Mouse (Mus musculus) bone marrow macrophage, adult 2 months (primary cell): ENCODE results near the gene Nktr. TPM values are rescaled to one million over a fixed set of nuclear protein-coding genes. Genes with fewer than 3 reads are reported as not detected.
A peak's percentile ranks its signal among the peaks of the same experiment; 100 is the strongest.

Experiments
- H3K27ac ChIP-seq: 2 replicates; pipeline ENCODE4 v1.5.1; 2012; ENCODE audit warnings: low read depth, low read length; ENCODE audit not compliant: insufficient read depth
- H3K4me1 ChIP-seq: 2 replicates; pipeline ENCODE4 v1.6.1; 2012; ENCODE audit warnings: low read length; ENCODE audit not compliant: control insufficient read depth, insufficient read depth
- H3K4me3 ChIP-seq: 2 replicates; pipeline ENCODE4 v1.5.1; 2012; ENCODE audit warnings: mild to moderate bottlenecking, low read length, moderate library complexity; ENCODE audit not compliant: insufficient read depth
- CTCF ChIP-seq: IDR thresholded peaks from 2 replicates; pipeline ENCODE4 v1.5.1; 2012; ENCODE audit warnings: low read depth, mild to moderate bottlenecking, low read length, moderate library complexity
- POLR2A ChIP-seq: IDR thresholded peaks from 2 replicates; pipeline ENCODE4 v1.6.1; 2012; ENCODE audit warnings: mild to moderate bottlenecking, low read depth, low read length, borderline replicate concordance
- polyA plus RNA-seq: library from polyadenylated mRNA; stranded (reverse); fragments of >200 nt; gene quantifications from 2 replicates; pipeline ENCODE4 v1.2.4, GENCODE M21; 2012; ENCODE audit not compliant: missing spikeins, insufficient read depth, insufficient read length

Nktr gene
- polyA plus RNA-seq, 1 experiment = 109 TPM

- TF ChIP-seq CTCF = no peak
- TF ChIP-seq POLR2A = no peak
- H3K27ac ChIP-seq = peak overlapping the region; percentile 89
- H3K4me3 ChIP-seq = peak overlapping the region; percentile 82; the same call in 1 of the 2 replicates
- H3K4me1 ChIP-seq = peaks cover 49% of the 10 kb centered on the region
Observed at GRCm38 (mm10) chr9:121706029-121706675, 12.8 kb upstream of the Nktr start.

- no peak overlapping the region for H3K4me3 ChIP-seq
- peak overlapping the region; percentile 25 for H3K27ac ChIP-seq
- no peak for TF ChIP-seq POLR2A
- no peak for TF ChIP-seq CTCF
- peaks cover 58% of the 10 kb centered on the region for H3K4me1 ChIP-seq
Observed at GRCm38 (mm10) chr9:121707801-121708200, 11.2 kb upstream of the Nktr start.

DNA sequence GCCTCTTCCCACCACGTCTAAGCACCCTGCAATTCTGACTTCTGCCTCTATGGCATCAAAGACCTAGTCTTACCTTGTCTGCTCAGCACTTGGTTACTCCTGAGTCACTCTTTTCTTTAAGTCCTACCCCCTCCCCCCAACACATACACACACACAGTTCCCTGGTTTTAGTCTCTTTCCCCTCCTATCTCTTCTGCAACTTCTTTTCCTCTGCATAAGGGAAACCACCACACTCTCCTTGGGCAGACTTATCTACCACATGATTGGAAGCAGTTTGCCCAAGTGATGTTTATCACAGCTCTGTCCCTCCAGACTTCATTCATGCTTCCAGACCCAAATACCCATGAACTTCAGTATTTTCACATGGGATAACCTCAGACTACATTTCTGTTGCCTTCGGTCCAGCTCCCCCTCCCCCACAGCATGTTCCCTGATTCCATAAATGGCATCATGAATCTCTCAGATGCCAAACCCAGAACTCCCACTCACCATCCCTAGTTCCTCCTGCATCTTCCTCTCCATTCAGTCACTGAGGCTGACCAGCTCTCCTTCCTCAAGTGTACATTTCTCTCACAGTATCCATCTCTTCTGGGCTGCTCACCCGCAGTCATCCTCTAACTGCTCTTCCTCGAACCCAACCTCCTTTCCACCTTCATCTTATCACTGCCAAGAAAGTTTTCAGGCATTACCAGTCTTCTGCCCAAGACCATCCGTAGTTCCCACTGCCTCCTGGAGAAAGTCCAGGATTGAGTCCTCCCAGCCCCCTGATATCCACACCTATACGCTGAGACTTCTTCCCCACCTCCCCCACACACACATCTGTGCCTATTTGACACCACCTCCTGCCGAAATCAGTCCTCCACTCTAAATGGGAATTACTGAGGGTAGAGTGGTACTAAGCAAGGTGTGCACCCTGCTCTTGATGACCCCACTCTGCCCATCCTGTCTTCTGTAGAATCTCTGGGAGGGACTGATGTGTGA lies 10.2 kb upstream of the Nktr start:
- peaks cover 58% of the 10 kb centered on the region for H3K4me1 ChIP-seq
- TF ChIP-seq CTCF (no peak), POLR2A (no peak)
- H3K27ac ChIP-seq = peak overlapping the region; percentile 25
- H3K4me3 ChIP-seq = no peak overlapping the region

DNA sequence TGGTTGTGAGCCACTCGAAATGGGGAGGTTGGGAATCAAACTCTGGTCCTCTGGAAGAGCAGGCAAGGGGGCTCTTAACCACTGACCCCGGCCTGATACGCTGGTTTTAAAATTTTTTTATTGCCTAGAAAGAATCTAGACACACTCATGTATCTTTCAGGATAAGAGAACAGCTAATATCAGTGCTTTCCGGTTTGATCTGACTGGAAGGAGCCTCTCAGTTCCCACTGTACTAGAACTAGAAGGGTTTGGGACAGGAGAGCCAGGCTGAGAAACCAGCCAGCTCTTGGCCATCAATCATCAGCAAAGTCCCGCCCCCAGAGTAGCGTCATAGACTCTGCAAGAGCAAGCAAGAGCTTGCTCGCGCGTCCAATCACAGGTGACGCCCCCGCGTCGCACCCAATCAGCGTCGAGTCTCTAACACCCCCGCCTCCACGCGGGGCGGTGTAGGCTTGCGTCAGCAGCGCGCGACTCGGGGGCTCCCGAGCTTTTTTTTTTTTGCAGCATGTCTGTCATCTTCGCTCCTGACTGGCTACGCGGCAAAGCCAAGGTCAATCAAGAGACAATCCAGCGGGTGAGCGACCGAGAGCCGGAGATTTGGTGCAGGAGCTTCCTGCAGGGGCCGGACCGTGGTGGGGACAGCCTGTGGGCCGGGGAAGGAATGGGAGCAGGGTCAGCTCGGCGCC lies 8.9 kb upstream of the Nktr start, which contains the start of gene Ss18l2:
TSS of gene Ss18l2 (plus strand) at position 432 of the 686 bp plus-strand sequence.
- TF ChIP-seq POLR2A = no peak
- no peak for TF ChIP-seq CTCF
- H3K4me3 ChIP-seq = peak within 1 kb of the TSS; percentile 99
- peak within 1 kb of the TSS; percentile 77 for H3K27ac ChIP-seq
- peaks cover 51% of the 10 kb centered on the region for H3K4me1 ChIP-seq

GRCm38 (mm10) chr9:121710584-121710975 lies 8.4 kb upstream of the Nktr start:
- Histone ChIP-seq H3K4me3 (peak overlapping the region; percentile 99), H3K4me1 (peaks cover 51% of the 10 kb centered on the region), H3K27ac (peak overlapping the region; percentile 77)
- TF ChIP-seq POLR2A (no peak), CTCF (no peak)

DNA sequence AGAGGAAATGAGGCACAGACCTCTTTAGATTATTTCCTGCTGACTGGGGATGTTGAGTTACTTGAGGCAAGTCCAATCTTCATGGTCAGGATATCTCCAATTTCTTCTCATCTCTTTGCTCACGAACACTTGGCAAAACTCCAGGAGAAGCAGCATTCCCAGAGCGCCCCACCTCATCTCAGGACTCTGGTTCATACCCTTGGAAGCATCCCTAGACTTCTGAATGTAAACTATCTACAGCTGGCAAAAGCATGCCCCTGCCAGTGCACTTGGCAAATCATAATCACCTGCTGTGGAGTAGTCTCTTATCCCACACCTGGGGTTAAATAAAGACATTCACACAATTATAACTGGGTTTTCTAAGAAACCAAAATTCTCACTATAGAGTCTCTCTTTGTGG lies 1.9 kb upstream of the Nktr start:
- H3K4me1 ChIP-seq = peaks cover 12% of the 10 kb centered on the region
- TF ChIP-seq CTCF (no peak), POLR2A (no peak)

DNA sequence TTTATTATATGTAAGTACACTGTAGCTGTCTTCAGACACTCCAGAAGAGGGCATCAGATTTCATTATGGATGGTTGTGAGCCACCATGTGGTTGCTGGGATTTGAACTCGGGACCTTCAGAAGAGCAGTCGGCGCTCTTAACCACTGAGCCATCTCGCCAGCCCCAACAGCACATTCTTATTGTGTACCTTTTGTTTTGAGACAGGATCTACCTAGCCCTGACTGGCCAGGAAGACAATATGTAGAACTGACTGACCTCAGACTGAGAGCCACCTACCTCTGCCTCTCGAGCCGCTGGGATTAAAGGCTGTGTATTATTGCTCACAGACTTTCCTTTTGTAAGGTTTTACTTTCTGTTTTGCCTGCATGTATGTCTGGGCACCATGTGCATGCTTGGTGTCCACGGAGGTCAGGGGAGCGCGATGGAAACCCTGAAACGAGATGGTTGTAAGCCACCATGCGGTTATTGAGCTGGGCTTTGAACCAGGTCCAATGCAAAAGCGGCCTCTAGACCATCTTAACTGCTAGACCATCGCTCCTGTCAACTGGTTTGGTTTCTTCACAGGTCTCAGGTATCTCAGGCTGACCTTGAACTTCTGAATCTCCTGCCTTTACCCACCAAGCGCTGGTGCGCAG lies 781 bp upstream of the Nktr start:
- H3K4me3 ChIP-seq = peak overlapping the region; percentile 59
- H3K4me1 ChIP-seq = peaks cover 10% of the 10 kb centered on the region
- no peak for TF ChIP-seq POLR2A
- no peak for TF ChIP-seq CTCF
- peak overlapping the region; percentile 84 for H3K27ac ChIP-seq

More for the DNA sequence above, 1.9 kb upstream of the Nktr start:
- Histone ChIP-seq H3K27ac (no peak overlapping the region), H3K4me3 (no peak overlapping the region)

DNA sequence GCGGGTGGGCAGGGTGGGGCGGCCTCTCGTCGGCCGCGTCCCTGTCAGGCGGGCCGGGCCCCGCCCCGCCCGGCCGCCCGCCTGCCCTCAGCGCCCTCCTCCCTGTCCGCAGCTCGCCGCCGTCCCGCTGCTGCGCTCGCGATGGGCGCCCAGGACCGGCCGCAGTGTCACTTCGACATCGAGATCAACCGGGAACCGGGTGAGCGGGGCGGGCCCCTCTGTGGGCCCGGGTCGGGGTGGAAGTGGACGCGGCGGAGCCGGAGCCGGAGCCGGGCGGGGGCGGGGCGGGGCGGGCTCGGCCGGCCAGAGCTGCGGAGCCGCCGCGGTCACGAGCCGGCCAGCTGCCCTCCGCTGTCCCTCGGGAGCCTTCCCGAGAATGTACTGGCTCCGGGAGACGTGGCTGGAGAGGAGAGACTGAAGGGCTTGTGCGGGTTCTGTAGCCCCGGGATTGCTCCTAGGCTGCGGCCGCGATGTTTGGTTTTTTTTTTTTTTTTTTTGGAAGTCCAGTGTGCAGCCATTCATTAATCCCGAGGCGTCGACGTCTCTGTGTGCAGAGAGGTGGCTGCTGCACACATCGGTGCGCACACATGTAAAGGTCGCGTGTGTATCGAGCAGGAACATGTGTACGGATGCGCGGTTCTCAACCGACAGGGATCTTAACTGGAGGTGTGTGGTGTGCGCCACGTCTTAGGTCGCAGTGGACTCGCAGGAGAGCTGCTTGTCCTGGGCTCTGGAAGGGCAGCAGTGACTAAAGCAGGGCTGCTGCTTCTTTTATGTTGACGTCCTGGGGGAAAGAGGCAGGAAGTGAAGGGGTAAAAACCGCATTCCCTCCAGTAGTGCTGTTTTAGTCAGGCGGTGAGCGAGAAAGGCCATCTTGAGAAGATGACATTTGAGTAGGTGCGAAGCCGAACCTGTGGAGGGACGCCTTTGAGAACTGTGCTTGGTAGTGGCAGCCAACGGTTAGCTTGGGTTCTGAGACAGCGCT lies 670 bp downstream of the Nktr start:
- Histone ChIP-seq H3K4me3 (peak overlapping the region; percentile 96), H3K4me1 (peaks cover 12% of the 10 kb centered on the region), H3K27ac (peak overlapping the region; percentile 77)
- no peak for TF ChIP-seq CTCF
- no peak for TF ChIP-seq POLR2A
